Mouse (Mus musculus) urinary bladder, postnatal 36 days (tissue): ENCODE data around the gene Dhrs2.

Experiments used
- DNase-seq, 2 experiments: peaks; one replicate each; pipeline ENCODE4 v3.0.0; 2022; ENCODE audit warnings: low spot score in 2 of 2, mixed read lengths in 1 of 2

Dhrs2 gene

GRCm38 (mm10) chr14:55248284-55248683 is 26.5 kb downstream of the Dhrs2 start:
- no peak for DNase-seq

DNA sequence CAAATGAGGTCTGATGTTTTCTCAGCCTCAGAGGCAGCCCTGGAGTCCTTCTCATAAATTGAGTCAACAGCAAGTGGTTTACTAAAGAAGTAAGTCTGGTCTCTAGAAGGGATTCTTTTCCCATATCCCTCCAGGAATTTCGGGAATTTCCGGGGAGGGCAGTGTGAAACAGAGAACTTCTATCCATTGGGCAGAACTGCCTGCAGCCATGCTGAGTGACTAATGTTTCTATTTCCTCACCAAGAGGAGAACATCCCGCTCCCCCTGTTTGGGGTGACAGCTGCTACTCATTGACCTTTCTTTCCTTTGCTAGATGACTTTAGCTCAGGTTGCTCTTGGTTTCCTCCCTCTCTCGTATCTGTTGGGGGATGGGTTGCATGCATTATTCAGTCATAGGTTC is 31.8 kb downstream of the Dhrs2 start:
- no peak for DNase-seq

GRCm38 (mm10) chr14:55255443-55255842 is 33.6 kb downstream of the Dhrs2 start:
- DNase-seq, result no peak

- peak; percentile 20 to 29 for DNase-seq
Observed at GRCm38 (mm10) chr14:55271158-55271557, 49.4 kb downstream of the Dhrs2 start.

DNA sequence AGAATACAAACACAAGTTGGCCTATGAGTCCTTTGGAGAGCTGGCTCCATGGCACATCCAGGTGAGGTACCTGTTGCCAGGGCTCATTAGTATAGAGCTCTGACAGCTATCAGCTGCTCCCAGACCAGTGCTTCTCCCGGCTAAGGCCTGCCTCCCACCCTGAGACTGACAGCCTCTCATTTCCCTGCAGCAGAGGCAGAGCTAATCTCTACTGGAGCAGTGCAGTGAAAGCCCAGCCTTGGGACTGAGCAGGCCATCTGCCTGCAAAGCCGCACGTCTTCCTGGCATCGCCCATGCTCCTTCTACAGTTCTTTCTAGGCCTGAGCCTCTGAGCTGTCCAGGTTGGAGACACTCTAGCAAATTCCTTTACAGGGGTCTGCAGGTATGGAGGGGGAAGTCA is 51.2 kb downstream of the Dhrs2 start:
- no peak for DNase-seq

DNA sequence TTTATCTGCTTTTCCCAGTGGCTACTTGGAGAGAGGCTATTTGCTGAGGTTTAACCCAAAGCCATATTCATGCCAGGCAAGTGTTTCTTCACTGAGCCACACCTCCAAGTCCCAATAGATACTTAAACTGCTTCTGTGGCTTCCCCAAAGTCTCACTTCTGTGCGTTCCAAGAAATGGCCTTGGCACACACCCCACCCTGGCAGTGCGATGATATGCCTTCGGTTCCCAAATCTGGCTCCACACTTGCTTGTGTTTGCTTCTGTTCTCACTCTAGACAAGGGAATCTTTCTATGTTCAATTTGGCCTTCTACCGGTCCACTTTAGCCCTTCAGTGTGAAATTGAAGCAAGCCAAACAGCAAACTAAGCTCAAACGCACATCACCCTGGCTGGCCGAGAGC is 53.0 kb downstream of the Dhrs2 start:
- DNase-seq, result no peak

DNA sequence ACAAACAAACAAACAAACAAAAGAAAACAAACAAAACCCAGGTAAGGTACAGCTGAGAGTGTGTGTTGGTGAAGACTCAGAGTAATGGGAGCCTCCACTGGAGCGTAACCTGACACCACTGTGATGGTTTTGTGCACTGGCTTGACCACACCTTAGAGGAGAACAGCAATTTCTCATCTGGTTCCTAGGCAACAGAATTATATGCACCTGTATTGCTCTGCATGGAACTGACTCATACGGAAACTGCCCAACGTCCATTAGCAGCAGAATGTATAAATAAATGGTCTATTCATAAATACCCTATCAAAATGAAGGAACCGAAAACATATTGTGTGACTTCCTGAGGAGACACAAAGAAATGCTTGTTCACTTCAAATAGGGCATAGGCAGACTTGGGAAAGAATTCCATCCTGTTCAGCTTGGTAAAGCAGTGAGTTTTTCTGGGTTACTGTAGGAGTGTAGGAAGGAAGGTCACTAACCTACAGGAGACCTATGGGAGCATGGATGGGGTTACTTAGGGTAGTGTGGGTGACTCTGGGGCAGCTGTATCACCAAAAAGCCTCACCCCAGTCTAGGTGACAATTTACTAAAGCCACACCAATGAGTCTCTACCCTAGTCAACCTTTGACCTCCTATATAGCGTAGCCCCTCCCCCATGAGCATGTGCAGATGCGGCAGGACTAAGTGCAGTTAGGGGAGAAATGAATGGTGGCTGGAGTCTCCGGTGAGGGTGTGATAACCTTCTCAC is 57.7 kb downstream of the Dhrs2 start:
- no peak for DNase-seq
